Comparison of ENCODE assay signal across 13 mouse cellular contexts in genomic region chr6:38231994-38232393, GRCm38 (mm10). TPM values are rescaled to one million over a fixed set of nuclear protein-coding genes. Genes with fewer than 3 reads are reported as not detected.
DNase-seq lines count a peak whose midpoint lies in the region; ATAC-seq lines count a peak whose summit lies in the region.
"Had no signal": no experiment of that assay in that cellular context is flagged by ENCODE, and none has a peak within 500 bp of the region (broad histone marks: within the 10 kb centered on the region; RNA-seq: fewer than 3 reads in every experiment).

No protein-coding gene starts in this region.

- H3K4me3 ChIP-seq in heart, embryonic 11.5 days (ENCODE audit: low read depth, low read length): no peak overlapping the region
- no peak overlapping the region for H3K4me3 ChIP-seq in hindbrain, embryonic 11.5 days (ENCODE audit: low read depth, low read length)
- H3K4me3 ChIP-seq: limb, embryonic 15.5 days had no signal

- H3K4me1 ChIP-seq in heart, embryonic 11.5 days (ENCODE audit: control insufficient read depth, insufficient read depth, low read length): peaks cover 8% of the 10 kb centered on the region
- H3K4me1 ChIP-seq in hindbrain, embryonic 11.5 days (replicated peaks; ENCODE audit: control insufficient read depth, insufficient read depth, low read length): 0 out of 2 replicates have a peak, but pooled peaks cover 2% of the 10 kb centered on the region

- H3K27ac ChIP-seq in heart, embryonic 11.5 days (ENCODE audit: low read depth, low read length): no peak overlapping the region
- H3K27ac ChIP-seq in hindbrain, embryonic 11.5 days (ENCODE audit: low read depth, low read length): 0 out of 2 replicates have a peak overlapping the region, but pooled peaks have one; percentile 17
- H3K27ac ChIP-seq: limb, embryonic 15.5 days had no signal

- no peak overlapping the region for H3K4me2 ChIP-seq in heart, embryonic 11.5 days
- no peak overlapping the region for H3K4me2 ChIP-seq in hindbrain, embryonic 11.5 days (replicated peaks; ENCODE audit: low read depth, low read length)
- H3K4me2 ChIP-seq: limb, embryonic 15.5 days had no signal

- WGBS in heart, embryonic 11.5 days (ENCODE audit: insufficient replicate concordance): 62% methylated on average over 4 of the region's 4 CpGs
- 75% methylated on average over 4 of the region's 4 CpGs for WGBS in hindbrain, embryonic 11.5 days

- H3K36me3 ChIP-seq in heart, embryonic 11.5 days (ENCODE audit: control insufficient read depth, insufficient read depth, low read length): no peaks in the 10 kb centered on the region
- no peaks in the 10 kb centered on the region for H3K36me3 ChIP-seq in hindbrain, embryonic 11.5 days (ENCODE audit: control insufficient read depth, insufficient read depth, low read length)

- ATAC-seq in heart, embryonic 11.5 days (replicated peaks; ENCODE audit: insufficient number of reproducible peaks, low FRiP score, low TSS enrichment): no peak
- ATAC-seq in hindbrain, embryonic 11.5 days (ENCODE audit: low FRiP score): no peak
- ATAC-seq: forebrain, embryonic 16.5 days had no signal

- peak; percentile 40 for DNase-seq in heart, postnatal 4 days
- DNase-seq in ZHBTc4 (ENCODE audit: low read depth, low spot score): peak; percentile 28
- peak; percentile 18 for DNase-seq in hindbrain, embryonic 11.5 days (ENCODE audit: low spot score)
- peak; percentile 82 for DNase-seq in kidney, postnatal 10 days
- no peak for DNase-seq in urinary bladder, adult 2 months (ENCODE audit: low spot score)
- no peak for DNase-seq in layer of hippocampus, adult 9-10 months (ENCODE audit: low spot score)
- DNase-seq in heart, adult 18-20 months: no peak
- DNase-seq: right cerebral cortex, postnatal 25 days; thymus, postnatal 14 days had no signal

- H3K27me3 ChIP-seq in heart, embryonic 11.5 days (ENCODE audit: control insufficient read depth, insufficient read depth, low read length): no peaks in the 10 kb centered on the region
- H3K27me3 ChIP-seq in hindbrain, embryonic 11.5 days (ENCODE audit: control insufficient read depth, insufficient read depth, low read length): no peaks in the 10 kb centered on the region
- H3K27me3 ChIP-seq: CH12.LX; limb, embryonic 15.5 days had no signal

- H3K9me3 ChIP-seq in heart, embryonic 11.5 days (replicated peaks; ENCODE audit: control insufficient read depth, low read length): 0 out of 2 replicates have a peak, but pooled peaks cover 5% of the 10 kb centered on the region
- no peaks in the 10 kb centered on the region for H3K9me3 ChIP-seq in hindbrain, embryonic 11.5 days (ENCODE audit: control insufficient read depth, low read length)
- H3K9me3 ChIP-seq: limb, embryonic 15.5 days had no signal

- H3K9ac ChIP-seq in heart, embryonic 11.5 days (ENCODE audit: low read depth, low read length): no peak overlapping the region
- no peak overlapping the region for H3K9ac ChIP-seq in hindbrain, embryonic 11.5 days (ENCODE audit: low read depth, low read length)
- H3K9ac ChIP-seq: limb, embryonic 15.5 days had no signal

RNA-seq across cellular contexts. Expression of gene D630045J12Rik, which starts 21.8 kb away (rescaled TPM):
- total RNA-seq in heart, postnatal 4 days (2021): 1 to 10 TPM; 3.7 to 3.9 TPM
- 3.3 and 3.7 TPM in 2 replicates for polyA plus RNA-seq in heart, embryonic 11.5 days (2014; fragmentation: Nextera tagmentation; extraction: Ambion mirVana)
- 12.3 and 13.2 TPM in 2 replicates for polyA plus RNA-seq in hindbrain, embryonic 11.5 days (2014; fragmentation: Nextera tagmentation; extraction: Ambion mirVana)
- 3.5 and 5.4 TPM in 2 replicates for polyA plus RNA-seq in urinary bladder, adult 2 months (2012; rRNA removed)
- total RNA-seq in heart, adult 18-20 months (2021): 1 to 10 TPM; 1.6 TPM

Comparison
In these comparisons a context has a peak if more than half of its experiments do, and no peak if none do; other contexts are left out.
1. DNase-seq: peak in heart, postnatal 4 days (single experiment), ZHBTc4 (single experiment), hindbrain, embryonic 11.5 days (single experiment) and kidney, postnatal 10 days (single experiment); none in urinary bladder, adult 2 months (single experiment), layer of hippocampus, adult 9-10 months (single experiment) and heart, adult 18-20 months (0 of 2).